Mouse (Mus musculus): ENCODE data around the gene Shox2.
A peak's percentile ranks its signal among the peaks of the same experiment; 100 is the strongest.

Gene Shox2

GRCm38 (mm10) chr3:66981706-66982105 lies at the start of gene Shox2:
Gene Shox2, minus strand, starts transcription at chr3:66981771.
- peak; percentile 36 for DNase-seq (ENCODE audit: low read depth)

- no peak for DNase-seq (ENCODE audit: low read depth)
These were observed 15.2 kb upstream of the Shox2 start for GRCm38 (mm10) chr3:66996820-66997219.

- DNase-seq (ENCODE audit: low read depth), result no peak
These were observed 4.7 kb upstream of the Shox2 start for GRCm38 (mm10) chr3:66986287-66986560.

- DNase-seq (ENCODE audit: low read depth), result peak; percentile 80
These were observed 4.1 kb upstream of the Shox2 start for GRCm38 (mm10) chr3:66985539-66986286.

GRCm38 (mm10) chr3:66983481-66983880 lies 1.9 kb upstream of the Shox2 start:
- DNase-seq (ENCODE audit: low read depth), result peak; percentile 36

GRCm38 (mm10) chr3:66982181-66982911 lies 775 bp upstream of the Shox2 start:
- DNase-seq (ENCODE audit: low read depth), result peak; percentile 73

- peak; percentile 40 for DNase-seq (ENCODE audit: low read depth)
These were observed 390 bp downstream of the Shox2 start, which contains the start of gene Rsrc1 for GRCm38 (mm10) chr3:66981101-66981661. Gene Rsrc1, plus strand, starts transcription at chr3:66981390.

- DNase-seq (ENCODE audit: low read depth), result peak; percentile 33
These were observed 1.2 kb downstream of the Shox2 start for GRCm38 (mm10) chr3:66980111-66980975.

- peak; percentile 21 for DNase-seq (ENCODE audit: low read depth)
These were observed 2.1 kb downstream of the Shox2 start for GRCm38 (mm10) chr3:66979491-66979890.

- DNase-seq (ENCODE audit: low read depth), result peak; percentile 24
These were observed 2.9 kb downstream of the Shox2 start for GRCm38 (mm10) chr3:66978457-66979381.

- peak; percentile 41 for DNase-seq (ENCODE audit: low read depth)
These were observed 3.6 kb downstream of the Shox2 start for GRCm38 (mm10) chr3:66977811-66978456.

- DNase-seq (ENCODE audit: low read depth), result peak; percentile 10
These were observed 4.5 kb downstream of the Shox2 start for GRCm38 (mm10) chr3:66976889-66977615.

GRCm38 (mm10) chr3:66974501-66974900 lies 7.1 kb downstream of the Shox2 start:
- DNase-seq (ENCODE audit: low read depth), result no peak

GRCm38 (mm10) chr3:66973391-66973943 lies 8.1 kb downstream of the Shox2 start:
- peak; percentile 56 for DNase-seq (ENCODE audit: low read depth)

GRCm38 (mm10) chr3:66972191-66972950 lies 9.2 kb downstream of the Shox2 start:
- DNase-seq (ENCODE audit: low read depth), result peak; percentile 8

GRCm38 (mm10) chr3:66970661-66971331 lies 10.8 kb downstream of the Shox2 start:
- DNase-seq (ENCODE audit: low read depth), result no peak

- DNase-seq (ENCODE audit: low read depth), result no peak
These were observed 11.3 kb downstream of the Shox2 start for GRCm38 (mm10) chr3:66970261-66970660.

- DNase-seq (ENCODE audit: low read depth), result no peak
These were observed 14.1 kb downstream of the Shox2 start for GRCm38 (mm10) chr3:66967508-66967907.

Data from naive thymus-derived CD4-positive, alpha-beta T cell, adult 2 months (primary cell).